Mouse (Mus musculus) gonadal fat pad, adult 2 months (tissue): ENCODE measurements around the gene Ak4. TPM values are rescaled to one million over a fixed set of nuclear protein-coding genes. Genes with fewer than 3 reads are reported as not detected.
A peak's percentile ranks its signal among the peaks of the same experiment; 100 is the strongest.

ENCODE experiments used
- DNase-seq: peaks from one replicate; pipeline ENCODE4 v3.0.0-alpha.2; 2012; ENCODE audit warnings: low read depth
- polyA plus RNA-seq: library from polyadenylated mRNA; depleted of rRNA; stranded (reverse); fragments of >200 nt; gene quantifications from 2 replicates; pipeline ENCODE4 v1.2.3, GENCODE M21; 2012

Gene Ak4
- polyA plus RNA-seq, 1 experiment, result 11.0 TPM

GRCm38 (mm10) chr4:101459358-101459757, 40.3 kb downstream of the Ak4 start:
- no peak for DNase-seq

- no peak for DNase-seq
Measured at GRCm38 (mm10) chr4:101460114-101460513, 41.0 kb downstream of the Ak4 start.

- no peak for DNase-seq
Measured at GRCm38 (mm10) chr4:101462065-101462464, 43.0 kb downstream of the Ak4 start.

- no peak for DNase-seq
Measured at GRCm38 (mm10) chr4:101466264-101466663, 47.2 kb downstream of the Ak4 start.

GRCm38 (mm10) chr4:101469242-101469641, 50.2 kb downstream of the Ak4 start:
- DNase-seq, result no peak

- no peak for DNase-seq
Measured at GRCm38 (mm10) chr4:101470543-101470942, 51.5 kb downstream of the Ak4 start.

- no peak for DNase-seq
Measured at GRCm38 (mm10) chr4:101472767-101473166, 53.7 kb downstream of the Ak4 start.

- no peak for DNase-seq
Measured at GRCm38 (mm10) chr4:101490320-101490917, 71.3 kb downstream of the Ak4 start.

- DNase-seq, result no peak
Measured at GRCm38 (mm10) chr4:101491704-101492103, 72.6 kb downstream of the Ak4 start.

GRCm38 (mm10) chr4:101493611-101494197, 74.6 kb downstream of the Ak4 start:
- DNase-seq, result no peak

- DNase-seq, result no peak
Measured at GRCm38 (mm10) chr4:101496188-101496533, 77.1 kb downstream of the Ak4 start.

- DNase-seq, result no peak
Measured at GRCm38 (mm10) chr4:101496534-101497237, 77.6 kb downstream of the Ak4 start, which contains the start of gene Dnajc6. TSS of gene Dnajc6 (plus strand) at chr4:101496648.

- DNase-seq, result no peak
Measured at GRCm38 (mm10) chr4:101497336-101497735, 78.3 kb downstream of the Ak4 start.

- peak; percentile 88 for DNase-seq
Measured at GRCm38 (mm10) chr4:101504470-101505007, 85.5 kb downstream of the Ak4 start.

GRCm38 (mm10) chr4:101505966-101506365, 86.9 kb downstream of the Ak4 start:
- no peak for DNase-seq

GRCm38 (mm10) chr4:101506372-101506771, 87.3 kb downstream of the Ak4 start:
- no peak for DNase-seq

GRCm38 (mm10) chr4:101507571-101508422, 88.7 kb downstream of the Ak4 start:
- no peak for DNase-seq

- DNase-seq, result no peak
Measured at GRCm38 (mm10) chr4:101508431-101508830, 89.4 kb downstream of the Ak4 start.

GRCm38 (mm10) chr4:101508851-101509577, 89.9 kb downstream of the Ak4 start:
- DNase-seq, result no peak

GRCm38 (mm10) chr4:101510111-101510903, 91.2 kb downstream of the Ak4 start:
- DNase-seq, result no peak

GRCm38 (mm10) chr4:101510904-101511210, 91.8 kb downstream of the Ak4 start:
- no peak for DNase-seq
